Mouse (Mus musculus) midbrain, embryonic 13.5 days (tissue): ENCODE data around the gene Cdkn1b. TPM values are rescaled to one million over a fixed set of nuclear protein-coding genes. Genes with fewer than 3 reads are reported as not detected.

Source experiments
- ATAC-seq: fragments of 200-750 bp; cut with Nextera tagmentation; 2 replicates; pipeline ENCODE4 v1.8.0; 2017; ENCODE audit warnings: mild to moderate bottlenecking, moderate TSS enrichment, moderate library complexity
- H3K27ac ChIP-seq: fragments of 300-500 bp; sonication (generic); 2 replicates; pipeline ENCODE4 v1.5.1; 2015; ENCODE audit warnings: inconsistent platforms, mild to moderate bottlenecking, moderate library complexity
- H3K27me3 ChIP-seq: fragments of 300-500 bp; sonication (generic); 2 replicates; pipeline ENCODE4 v1.6.1; 2015; ENCODE audit warnings: mild to moderate bottlenecking, inconsistent platforms
- H3K36me3 ChIP-seq: fragments of 300-500 bp; sonication (generic); 2 replicates; pipeline ENCODE4 v1.6.1; 2015; ENCODE audit warnings: mild to moderate bottlenecking, inconsistent platforms
- H3K4me1 ChIP-seq: fragments of 300-500 bp; sonication (generic); replicated peaks from 2 replicates; pipeline ENCODE4 v1.6.1; 2015; ENCODE audit warnings: inconsistent platforms
- H3K4me2 ChIP-seq: fragments of 300-500 bp; sonication (generic); replicated peaks from 2 replicates; pipeline ENCODE4 v1.6.1; 2015; ENCODE audit warnings: moderate library complexity, mild to moderate bottlenecking, inconsistent platforms
- H3K4me3 ChIP-seq: fragments of 300-500 bp; sonication (generic); replicated peaks from 2 replicates; pipeline ENCODE4 v1.5.1; 2015; ENCODE audit warnings: mild to moderate bottlenecking, inconsistent platforms
- H3K9ac ChIP-seq: fragments of 300-500 bp; sonication (generic); replicated peaks from 2 replicates; pipeline ENCODE4 v1.6.1; 2015; ENCODE audit warnings: mild to moderate bottlenecking, inconsistent platforms
- H3K9me3 ChIP-seq: fragments of 300-500 bp; sonication (generic); 2 replicates; pipeline ENCODE4 v1.6.1; 2016; ENCODE audit warnings: mild to moderate bottlenecking, inconsistent platforms
- WGBS: fragments of 180-500 bp; shearing (Covaris S2); methylation state at CpG from one replicate; pipeline ENCODE4 v1.1.7; 2015; 5-methylcytosine and 5-hydroxymethylcytosine counted together
- polyA plus RNA-seq: library from polyadenylated mRNA; unstranded; fragments of >200 nt; fragmentation: Nextera tagmentation; extraction: Ambion mirVana; gene quantifications from 2 replicates; pipeline ENCODE4 v1.2.1, GENCODE M21; 2015

Gene Cdkn1b
- polyA plus RNA-seq, 1 experiment from 2014 or later: 35.1 TPM

DNA sequence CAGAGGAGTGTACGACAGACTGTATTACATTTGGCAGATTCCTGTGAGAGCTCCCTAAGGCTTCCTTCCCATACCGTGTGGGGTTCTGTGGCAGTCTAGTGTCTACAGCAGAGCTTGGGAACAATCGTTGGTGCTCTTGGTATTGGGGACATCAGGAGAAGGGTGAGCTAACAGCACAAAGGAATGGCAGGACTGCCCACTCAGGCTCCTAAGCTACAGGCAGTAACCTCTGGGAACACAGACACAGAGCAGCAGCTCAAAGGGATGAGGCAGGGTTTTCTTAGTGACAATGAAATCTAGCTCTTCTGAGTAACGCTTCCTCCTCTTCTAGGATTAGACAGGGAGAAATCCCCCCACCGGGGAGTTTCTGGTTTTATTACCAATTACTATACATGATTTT, 33.2 kb upstream of the Cdkn1b start:
- peak; percentile 32; the same call in 1 of the 2 replicates for ATAC-seq
- H3K9ac ChIP-seq: peak overlapping the region; percentile 82
- H3K36me3 ChIP-seq: peaks cover 9% of the 10 kb centered on the region
- 5% methylated on average over 5 of the region's 5 CpGs for WGBS
- peak overlapping the region; percentile 73 for H3K4me2 ChIP-seq
- no peaks in the 10 kb centered on the region for H3K9me3 ChIP-seq
- peaks cover 59% of the 10 kb centered on the region for H3K4me1 ChIP-seq
- peak overlapping the region; percentile 57 for H3K4me3 ChIP-seq
- no peaks in the 10 kb centered on the region for H3K27me3 ChIP-seq
- H3K27ac ChIP-seq: peak overlapping the region; percentile 92

DNA sequence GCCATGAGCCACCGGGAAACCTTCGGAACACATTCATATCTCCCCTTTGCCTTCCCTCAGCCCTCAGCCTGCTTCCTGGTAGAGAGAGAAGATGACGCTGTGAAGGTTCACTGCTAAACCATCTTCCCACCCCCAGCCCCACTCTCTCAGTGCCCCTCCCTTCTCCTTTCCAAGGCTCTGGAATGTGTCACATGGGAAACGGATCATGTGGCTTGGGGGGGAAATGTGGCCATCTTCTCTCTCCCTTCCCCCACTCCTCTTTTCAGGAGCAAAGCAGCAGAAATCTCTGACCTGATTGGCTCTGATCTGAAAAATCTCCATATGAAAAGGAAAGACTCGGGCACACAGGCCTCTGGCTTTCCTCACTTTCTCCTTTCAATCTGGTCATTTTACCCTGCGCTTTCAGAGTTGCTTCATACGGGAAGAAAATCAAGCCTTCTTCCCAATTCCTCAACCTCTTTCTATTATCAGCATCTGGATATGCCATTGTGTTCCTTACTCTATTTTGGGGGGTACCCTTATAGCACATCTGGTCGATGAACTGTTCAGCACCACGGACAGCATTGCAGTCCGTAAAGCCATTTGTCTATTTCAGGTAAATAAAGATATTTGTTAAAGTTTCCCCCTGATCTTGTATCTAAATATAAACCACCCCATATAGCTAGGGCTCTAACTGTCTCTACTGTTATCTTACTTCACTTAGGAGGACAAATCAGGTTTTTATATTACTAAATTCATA, 32.3 kb upstream of the Cdkn1b start:
- H3K36me3 ChIP-seq: peaks cover under 1% of the 10 kb centered on the region; the same call in 1 of the 2 replicates
- peak; percentile 87 for ATAC-seq
- H3K27me3 ChIP-seq: no peaks in the 10 kb centered on the region
- H3K27ac ChIP-seq: peak overlapping the region; percentile 92
- H3K9ac ChIP-seq: peak overlapping the region; percentile 82
- peak overlapping the region; percentile 57 for H3K4me3 ChIP-seq
- 2% methylated on average over 10 of the region's 10 CpGs for WGBS
- H3K4me1 ChIP-seq: peaks cover 55% of the 10 kb centered on the region
- peak overlapping the region; percentile 73 for H3K4me2 ChIP-seq
- H3K9me3 ChIP-seq: no peaks in the 10 kb centered on the region

DNA sequence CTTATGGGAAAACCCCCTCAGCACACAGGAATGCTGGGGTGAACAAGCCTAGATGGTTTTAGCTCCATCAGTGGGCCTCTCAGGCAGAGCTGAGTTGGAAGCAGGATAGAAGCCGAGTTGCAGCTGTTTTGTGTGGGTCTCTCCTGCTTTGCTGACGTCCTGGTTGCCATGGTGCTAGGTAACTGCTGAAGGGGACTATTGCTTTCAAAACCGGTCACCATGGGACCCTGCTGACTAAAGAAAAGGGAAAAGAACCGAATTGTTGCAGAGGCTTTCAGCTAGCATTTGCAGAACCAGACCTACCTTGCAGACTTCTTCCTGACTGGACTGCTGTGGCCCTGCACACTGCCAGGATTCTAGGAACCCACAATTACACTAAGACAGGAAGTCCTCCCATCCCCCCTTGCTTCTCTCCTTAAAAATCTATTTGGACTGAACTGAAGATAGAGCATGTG, 31.6 kb upstream of the Cdkn1b start:
- peak overlapping the region; percentile 92 for H3K27ac ChIP-seq
- peak overlapping the region; percentile 57 for H3K4me3 ChIP-seq
- peaks cover 51% of the 10 kb centered on the region for H3K4me1 ChIP-seq
- H3K9me3 ChIP-seq: no peaks in the 10 kb centered on the region
- H3K36me3 ChIP-seq: no peaks in the 10 kb centered on the region; the same call in 1 of the 2 replicates
- WGBS: 1% methylated on average over 4 of the region's 4 CpGs
- no peaks in the 10 kb centered on the region for H3K27me3 ChIP-seq
- peak overlapping the region; percentile 51 for H3K9ac ChIP-seq
- peak; percentile 79 for ATAC-seq
- peak overlapping the region; percentile 73 for H3K4me2 ChIP-seq

DNA sequence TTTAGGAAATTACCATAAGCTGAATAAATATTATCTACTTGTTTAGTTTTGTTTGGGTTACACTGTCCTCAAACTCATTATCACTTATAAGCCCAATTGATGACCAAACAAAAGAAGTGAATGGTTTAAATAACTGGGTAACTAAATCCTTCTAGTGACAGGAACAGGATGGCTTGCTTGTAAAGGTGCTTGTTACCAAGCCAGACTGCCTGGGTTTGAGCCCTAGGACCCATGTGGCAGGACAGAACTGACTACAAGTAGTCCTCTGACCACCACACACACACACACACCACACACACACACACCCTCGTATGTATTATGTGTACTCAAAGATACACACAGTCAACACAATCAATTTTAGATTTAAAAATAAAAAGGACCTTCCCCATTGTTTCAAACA, 30.4 kb upstream of the Cdkn1b start:
- no peak overlapping the region for H3K4me3 ChIP-seq
- peaks cover 39% of the 10 kb centered on the region for H3K4me1 ChIP-seq
- 72% methylated on average over 1 of the region's 1 CpGs for WGBS
- peak overlapping the region; percentile 92 for H3K27ac ChIP-seq
- H3K36me3 ChIP-seq: no peaks in the 10 kb centered on the region
- H3K4me2 ChIP-seq: no peak overlapping the region
- H3K9ac ChIP-seq: no peak overlapping the region
- H3K9me3 ChIP-seq: no peaks in the 10 kb centered on the region
- ATAC-seq: no peak
- H3K27me3 ChIP-seq: no peaks in the 10 kb centered on the region

DNA sequence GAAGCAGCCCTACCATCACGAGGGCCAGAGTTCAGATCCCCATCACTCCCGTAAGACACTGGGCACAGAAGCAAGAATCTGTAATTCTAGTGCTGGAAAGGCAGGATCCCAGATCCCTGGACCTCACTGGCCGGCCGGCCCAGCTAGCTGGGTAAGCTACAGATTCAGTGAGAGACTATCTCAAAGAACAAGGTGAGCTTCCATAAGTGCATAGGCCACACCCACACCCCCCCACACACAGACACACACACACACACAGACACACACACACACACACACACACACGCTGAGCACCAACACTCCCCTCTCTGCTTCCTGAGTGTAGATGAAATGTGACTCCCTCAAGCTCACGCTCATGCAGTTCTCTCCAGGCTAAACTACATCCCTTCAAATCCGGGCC, 29.8 kb upstream of the Cdkn1b start:
- WGBS: 87% methylated on average over 7 of the region's 7 CpGs
- no peak overlapping the region for H3K4me2 ChIP-seq
- peaks cover 32% of the 10 kb centered on the region for H3K4me1 ChIP-seq
- no peak overlapping the region for H3K9ac ChIP-seq
- no peak overlapping the region for H3K27ac ChIP-seq
- H3K27me3 ChIP-seq: no peaks in the 10 kb centered on the region
- no peaks in the 10 kb centered on the region for H3K36me3 ChIP-seq
- no peak for ATAC-seq
- H3K4me3 ChIP-seq: no peak overlapping the region
- H3K9me3 ChIP-seq: no peaks in the 10 kb centered on the region

DNA sequence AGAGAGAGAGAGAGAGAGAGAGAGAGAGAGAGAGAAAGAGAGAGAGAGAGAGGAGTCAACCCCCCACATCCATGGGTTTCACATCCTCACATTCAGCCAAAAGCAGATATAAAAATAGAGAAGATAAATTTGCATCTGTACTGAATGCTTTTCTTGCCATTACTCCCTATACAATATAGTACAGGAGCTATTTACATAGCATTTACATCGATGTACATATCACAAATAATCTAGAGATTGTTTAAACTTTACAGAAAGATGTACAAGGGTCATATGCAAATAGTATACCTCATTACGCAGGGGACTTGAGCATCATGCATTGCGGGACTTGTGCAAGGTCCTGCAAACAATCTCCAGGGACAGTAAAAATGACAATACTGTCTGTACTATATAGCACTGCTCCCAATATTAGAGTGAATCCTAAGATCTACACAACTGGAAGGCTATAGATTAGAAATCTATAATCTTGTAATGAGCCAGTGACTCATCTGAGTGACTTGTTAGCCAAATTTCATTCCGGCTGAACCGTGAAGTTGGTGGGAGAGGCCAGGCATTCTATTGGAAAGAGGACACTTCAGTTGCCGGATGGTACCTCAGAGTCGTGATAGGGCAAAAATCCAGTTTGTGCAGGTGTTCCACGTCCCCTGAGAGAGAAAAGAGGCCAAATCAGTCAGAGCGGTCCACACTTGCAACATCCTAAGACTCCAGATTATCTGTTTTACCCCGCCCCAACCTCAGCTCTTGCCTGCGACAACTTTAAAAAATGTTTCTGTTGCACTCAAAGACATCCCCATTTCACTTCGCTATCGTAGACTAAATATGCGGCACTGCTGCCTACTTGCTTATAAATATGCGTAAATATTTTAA, 23.4 kb upstream of the Cdkn1b start:
- H3K27ac ChIP-seq: no peak overlapping the region
- peaks cover 18% of the 10 kb centered on the region for H3K4me1 ChIP-seq
- H3K4me3 ChIP-seq: peak overlapping the region; percentile 59
- WGBS: 55% methylated on average over 15 of the region's 15 CpGs
- no peaks in the 10 kb centered on the region for H3K27me3 ChIP-seq
- no peaks in the 10 kb centered on the region for H3K36me3 ChIP-seq
- peak overlapping the region; percentile 83 for H3K9ac ChIP-seq
- H3K9me3 ChIP-seq: no peaks in the 10 kb centered on the region
- no peak for ATAC-seq
- H3K4me2 ChIP-seq: peak overlapping the region; percentile 77

DNA sequence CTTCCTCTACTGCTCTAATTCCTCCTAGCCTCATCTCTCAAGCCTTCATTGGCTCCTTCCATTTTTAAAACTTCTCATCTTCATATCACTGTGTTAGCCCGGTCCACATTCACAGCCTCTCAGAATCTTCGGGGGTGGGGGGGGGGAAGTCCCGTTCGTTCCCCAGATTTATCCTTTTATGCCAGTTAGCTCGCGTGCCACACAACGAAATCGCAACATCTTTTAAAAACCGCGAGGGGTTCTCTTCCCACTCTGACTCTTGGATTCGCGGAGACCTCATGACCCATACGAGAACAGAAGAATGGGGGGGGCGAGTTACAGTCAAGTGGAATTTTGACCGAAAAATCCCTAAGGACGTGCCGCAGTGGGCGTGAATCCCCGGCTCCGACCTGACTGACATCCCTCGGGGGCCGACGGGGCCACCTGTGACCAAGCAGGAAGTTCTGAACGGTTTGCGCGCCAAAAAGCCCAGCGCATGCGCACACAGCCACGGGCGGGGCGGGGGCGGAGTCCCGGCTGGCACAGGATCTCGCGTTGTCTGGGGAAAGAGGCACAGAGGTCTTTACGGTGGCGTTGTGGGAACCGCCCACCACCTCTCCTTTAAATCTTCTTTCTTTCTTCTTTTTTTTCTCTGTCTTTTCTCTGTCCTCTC, 22.6 kb upstream of the Cdkn1b start:
- Histone ChIP-seq H3K36me3 (no peaks in the 10 kb centered on the region), H3K27me3 (no peaks in the 10 kb centered on the region), H3K4me3 (peak overlapping the region; percentile 59), H3K9ac (peak overlapping the region; percentile 83), H3K27ac (peak overlapping the region; percentile 100), H3K4me1 (peaks cover 18% of the 10 kb centered on the region), H3K9me3 (no peaks in the 10 kb centered on the region), H3K4me2 (peak overlapping the region; percentile 77)
- 1% methylated on average over 38 of the region's 38 CpGs for WGBS
- ATAC-seq: peak; percentile 94

DNA sequence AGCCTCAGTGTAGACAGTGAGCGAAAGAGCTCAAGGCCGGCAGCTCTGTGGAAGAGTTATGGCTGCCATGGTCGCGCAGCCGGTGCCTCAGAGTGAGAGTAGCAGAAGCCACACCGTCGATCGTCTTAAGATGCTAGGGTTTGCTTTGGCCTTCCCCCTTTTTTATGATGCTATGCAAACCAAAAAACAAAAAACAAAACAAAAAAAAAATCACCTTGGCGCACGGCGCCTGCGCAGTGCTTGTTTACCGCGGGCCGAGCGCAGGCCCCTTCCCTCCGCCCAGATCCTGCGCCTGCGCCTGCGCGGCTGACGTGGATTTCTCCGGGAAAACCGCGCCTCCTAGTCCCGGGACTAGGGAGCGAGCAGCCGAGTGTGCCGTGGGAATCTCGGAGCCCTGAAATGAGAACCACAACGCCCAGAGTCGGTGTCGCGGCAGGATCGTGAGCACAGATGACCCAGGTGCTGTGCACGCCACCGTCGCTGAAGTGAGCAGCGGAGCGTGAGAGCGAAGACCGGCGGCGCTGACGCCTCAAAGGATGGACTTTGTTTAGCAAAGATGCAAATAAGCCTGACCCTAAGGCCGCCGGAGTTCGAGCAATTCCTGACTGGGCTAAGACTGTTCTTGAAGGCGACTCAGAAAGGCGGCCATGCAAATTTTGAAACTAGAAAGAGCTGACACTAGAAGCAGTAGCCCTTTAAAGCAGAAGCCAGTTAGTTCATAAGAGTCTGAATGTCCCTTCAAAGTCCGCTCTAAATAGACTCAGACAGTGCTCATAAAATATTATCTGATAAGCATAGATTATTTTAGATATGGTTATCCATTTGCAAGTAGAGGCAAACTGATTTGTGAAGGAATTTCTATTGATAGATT, 21.9 kb upstream of the Cdkn1b start, which contains the start of gene Gpr19:
Gene Gpr19 (minus strand): TSS at position 484 of the 871 bp plus-strand sequence.
- H3K9me3 ChIP-seq: no peaks in the 10 kb centered on the region
- H3K4me2 ChIP-seq: peak within 1 kb of the TSS; percentile 77
- ATAC-seq: peak; percentile 95
- H3K36me3 ChIP-seq: no peaks in the 10 kb centered on the region
- peaks cover 18% of the 10 kb centered on the region for H3K4me1 ChIP-seq
- under 1% methylated on average over 51 of the region's 51 CpGs for WGBS
- no peaks in the 10 kb centered on the region for H3K27me3 ChIP-seq
- H3K9ac ChIP-seq: peak within 1 kb of the TSS; percentile 83
- peak within 1 kb of the TSS; percentile 100 for H3K27ac ChIP-seq
- peak within 1 kb of the TSS; percentile 59 for H3K4me3 ChIP-seq

DNA sequence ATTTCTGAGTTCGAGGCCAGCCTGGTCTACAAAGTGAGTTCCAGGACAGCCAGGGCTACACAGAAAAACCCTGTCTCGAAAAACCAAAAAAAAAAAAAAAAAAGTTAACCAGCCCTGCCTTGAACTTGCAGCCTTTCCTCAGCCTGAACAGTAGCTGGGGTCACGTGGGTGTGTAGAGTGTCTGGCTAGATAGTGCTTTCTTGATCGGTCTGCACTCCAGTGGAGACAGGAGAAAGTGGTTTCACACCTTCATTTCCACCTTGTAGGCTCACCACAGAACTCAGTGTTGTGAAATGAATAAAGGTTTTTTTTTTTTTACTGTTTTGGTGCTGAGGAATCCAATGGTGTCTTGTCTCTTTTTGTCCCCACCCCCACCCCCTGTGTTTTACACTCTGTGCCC, 16.8 kb upstream of the Cdkn1b start:
- Histone ChIP-seq H3K27me3 (no peaks in the 10 kb centered on the region), H3K4me3 (no peak overlapping the region), H3K4me1 (0 out of 2 replicates have a peak, but pooled peaks cover 5% of the 10 kb centered on the region), H3K27ac (no peak overlapping the region), H3K4me2 (no peak overlapping the region), H3K9ac (no peak overlapping the region), H3K36me3 (no peaks in the 10 kb centered on the region), H3K9me3 (no peaks in the 10 kb centered on the region)
- WGBS: 82% methylated on average over 4 of the region's 4 CpGs
- no peak for ATAC-seq

DNA sequence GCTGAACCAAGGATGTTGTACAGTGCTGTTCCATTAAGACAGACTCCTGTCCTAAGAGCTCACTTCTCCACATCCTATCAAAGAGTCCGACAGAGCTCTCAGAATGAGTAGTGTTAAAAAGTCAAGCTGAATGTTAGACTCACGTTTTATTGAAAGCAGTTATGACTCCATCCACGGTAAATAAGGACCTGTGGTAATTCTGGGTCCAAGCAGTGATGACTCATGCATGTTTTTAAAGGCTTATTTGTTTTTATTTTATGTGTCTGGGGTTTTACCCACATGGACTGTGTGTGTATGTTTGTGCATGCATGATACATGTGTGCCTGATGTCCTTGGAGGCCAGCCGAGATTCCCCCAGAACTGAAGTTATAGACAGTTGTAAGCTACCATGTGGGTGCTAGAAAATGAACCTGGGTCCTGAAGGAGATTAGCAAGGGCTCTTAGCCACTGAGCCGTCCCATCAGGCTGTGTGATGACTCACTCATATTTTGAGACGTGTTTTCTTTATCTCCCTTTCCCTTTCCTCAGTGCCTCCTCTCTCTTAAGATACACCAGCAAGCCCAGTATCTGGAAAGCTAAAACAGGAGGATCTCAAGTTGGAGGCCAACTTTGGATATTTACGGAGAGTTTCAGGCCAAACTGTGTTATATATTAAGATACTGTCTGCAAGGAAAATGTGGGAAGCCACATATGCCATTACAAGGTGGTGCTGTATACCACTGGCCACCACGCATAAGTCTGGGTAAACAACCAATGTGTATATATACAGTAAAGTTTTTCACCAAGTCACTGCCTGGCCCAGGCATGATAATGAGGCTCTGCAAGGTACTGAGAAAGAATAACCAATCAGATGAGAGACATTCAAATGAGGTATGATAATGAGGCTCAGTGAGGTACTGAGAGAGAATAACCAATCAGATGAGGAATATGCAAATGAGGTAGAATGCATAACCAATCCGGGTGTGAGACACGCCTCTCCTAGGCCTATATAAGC, 16.0 kb upstream of the Cdkn1b start:
- no peak overlapping the region for H3K27ac ChIP-seq
- no peak for ATAC-seq
- H3K4me1 ChIP-seq: 0 out of 2 replicates have a peak, but pooled peaks cover 2% of the 10 kb centered on the region
- H3K9me3 ChIP-seq: no peaks in the 10 kb centered on the region
- no peaks in the 10 kb centered on the region for H3K36me3 ChIP-seq
- H3K27me3 ChIP-seq: no peaks in the 10 kb centered on the region
- WGBS: 93% methylated on average over 10 of the region's 10 CpGs
- H3K4me3 ChIP-seq: no peak overlapping the region
- H3K9ac ChIP-seq: no peak overlapping the region
- H3K4me2 ChIP-seq: no peak overlapping the region
